Mouse (Mus musculus) stomach, embryonic 16.5 days (tissue): ENCODE measurements around the gene Majin. TPM values are rescaled to one million over a fixed set of nuclear protein-coding genes. Genes with fewer than 3 reads are reported as not detected.
A peak's percentile ranks its signal among the peaks of the same experiment; 100 is the strongest.

Source experiments
- ATAC-seq: fragments of 200-750 bp; cut with Nextera tagmentation; 2 replicates; pipeline ENCODE4 v1.8.0; 2017; ENCODE audit warnings: moderate number of reproducible peaks, moderate TSS enrichment; ENCODE audit not compliant: insufficient read depth, low FRiP score
- H3K27ac ChIP-seq: fragments of 300-500 bp; sonication (generic); 2 replicates; pipeline ENCODE4 v1.5.1; 2014; ENCODE audit warnings: low read length
- H3K27me3 ChIP-seq: fragments of 300-500 bp; sonication (generic); 2 replicates; pipeline ENCODE4 v1.6.1; 2014; ENCODE audit warnings: low read length, control low read depth, mixed read lengths; ENCODE audit not compliant: control insufficient read depth, insufficient read depth
- H3K36me3 ChIP-seq: fragments of 300-500 bp; sonication (generic); 2 replicates; pipeline ENCODE4 v1.6.1; 2014; ENCODE audit warnings: low read length; ENCODE audit not compliant: control insufficient read depth, insufficient read depth
- H3K4me1 ChIP-seq: fragments of 300-500 bp; sonication (generic); 2 replicates; pipeline ENCODE4 v1.6.1; 2014; ENCODE audit warnings: low read length, control low read depth, mixed read lengths; ENCODE audit not compliant: control insufficient read depth, insufficient read depth
- H3K4me2 ChIP-seq: fragments of 300-500 bp; sonication (generic); 2 replicates; pipeline ENCODE4 v1.6.1; 2014; ENCODE audit warnings: low read depth, low read length, mixed read lengths
- H3K4me3 ChIP-seq: fragments of 300-500 bp; sonication (generic); replicated peaks from 2 replicates; pipeline ENCODE4 v1.5.1; 2014; ENCODE audit warnings: mild to moderate bottlenecking, low read length
- H3K9ac ChIP-seq: fragments of 300-500 bp; sonication (generic); 2 replicates; pipeline ENCODE4 v1.6.1; 2014; ENCODE audit warnings: low read length
- H3K9me3 ChIP-seq: fragments of 300-500 bp; sonication (generic); replicated peaks from 2 replicates; pipeline ENCODE4 v1.6.1; 2016; ENCODE audit warnings: low read length, control low read depth; ENCODE audit not compliant: control insufficient read depth
- WGBS: fragments of 180-500 bp; shearing (Covaris S2); extraction: QIAGEN DNeasy Blood & Tissue Kit; methylation state at CpG from one replicate; pipeline ENCODE4 v1.1.7; 2014; 5-methylcytosine and 5-hydroxymethylcytosine counted together
- polyA plus RNA-seq: library from polyadenylated mRNA; unstranded; fragments of >200 nt; fragmentation: Nextera tagmentation; extraction: Ambion mirVana; gene quantifications from 2 replicates; pipeline ENCODE4 v1.2.1, GENCODE M21; 2015

Majin gene
- polyA plus RNA-seq: not detected in 2 replicates

GRCm38 (mm10) chr19:6184131-6184530 is at the start of gene Majin:
Gene Majin (plus strand): TSS chr19:6184388.
- H3K4me2 ChIP-seq: no peak within 1 kb of the TSS
- 81% methylated on average over 23 of the region's 23 CpGs for WGBS
- ATAC-seq: no peak
- H3K36me3 ChIP-seq: no peaks in the 10 kb centered on the region
- H3K9me3 ChIP-seq: no peaks in the 10 kb centered on the region
- H3K27me3 ChIP-seq: no peaks in the 10 kb centered on the region
- no peak within 1 kb of the TSS for H3K9ac ChIP-seq
- H3K4me3 ChIP-seq: no peak within 1 kb of the TSS
- H3K27ac ChIP-seq: no peak within 1 kb of the TSS
- H3K4me1 ChIP-seq: no peaks in the 10 kb centered on the region

- 84% methylated on average over 3 of the region's 3 CpGs for WGBS
- no peak for ATAC-seq
Observed at GRCm38 (mm10) chr19:6136397-6136796, 47.8 kb upstream of the Majin start.

GRCm38 (mm10) chr19:6139701-6140100 is 44.5 kb upstream of the Majin start:
- Histone ChIP-seq H3K9me3 (0 out of 2 replicates have a peak, but pooled peaks cover 4% of the 10 kb centered on the region), H3K36me3 (peaks cover 8% of the 10 kb centered on the region; the same call in 1 of the 2 replicates), H3K27me3 (no peaks in the 10 kb centered on the region), H3K4me3 (peak overlapping the region; percentile 71), H3K4me1 (peaks cover 12% of the 10 kb centered on the region), H3K9ac (peak overlapping the region; percentile 86; the same call in 1 of the 2 replicates), H3K4me2 (peak overlapping the region; percentile 70), H3K27ac (no peak overlapping the region)
- WGBS: 90% methylated on average over 6 of the region's 6 CpGs
- no peak for ATAC-seq

More at GRCm38 (mm10) chr19:6136397-6136796, 47.8 kb upstream of the Majin start:
- Histone ChIP-seq H3K4me2 (no peak overlapping the region), H3K4me1 (peaks cover 7% of the 10 kb centered on the region), H3K27me3 (no peaks in the 10 kb centered on the region), H3K27ac (no peak overlapping the region), H3K9me3 (no peaks in the 10 kb centered on the region), H3K9ac (0 out of 2 replicates have a peak overlapping the region, but pooled peaks have one; percentile 43), H3K4me3 (no peak overlapping the region), H3K36me3 (peaks cover 11% of the 10 kb centered on the region; the same call in 1 of the 2 replicates)

- H3K4me3 ChIP-seq: peak overlapping the region; percentile 71
- peaks cover 7% of the 10 kb centered on the region; the same call in 1 of the 2 replicates for H3K36me3 ChIP-seq
- no peaks in the 10 kb centered on the region for H3K27me3 ChIP-seq
- 3% methylated on average over 16 of the region's 16 CpGs for whole genome bisulfite sequencing
- H3K4me1 ChIP-seq: peaks cover 12% of the 10 kb centered on the region
- peak overlapping the region; percentile 94 for H3K27ac ChIP-seq
- H3K4me2 ChIP-seq: peak overlapping the region; percentile 70
- 0 out of 2 replicates have a peak, but pooled peaks cover 4% of the 10 kb centered on the region for H3K9me3 ChIP-seq
- H3K9ac ChIP-seq: peak overlapping the region; percentile 86
- no peak; the same call in 1 of the 2 replicates for ATAC-seq
Observed at GRCm38 (mm10) chr19:6140374-6140677, 43.9 kb upstream of the Majin start.

GRCm38 (mm10) chr19:6140678-6141393 is 43.4 kb upstream of the Majin start, which contains the start of gene Batf2:
Gene Batf2 (plus strand): TSS chr19:6140983.
- Histone ChIP-seq H3K27ac (peak within 1 kb of the TSS; percentile 94), H3K9ac (peak within 1 kb of the TSS; percentile 86), H3K27me3 (no peaks in the 10 kb centered on the region), H3K36me3 (peaks cover 7% of the 10 kb centered on the region; the same call in 1 of the 2 replicates), H3K9me3 (0 out of 2 replicates have a peak, but pooled peaks cover 4% of the 10 kb centered on the region), H3K4me3 (peak within 1 kb of the TSS; percentile 71), H3K4me2 (peak within 1 kb of the TSS; percentile 70), H3K4me1 (peaks cover 12% of the 10 kb centered on the region)
- under 1% methylated on average over 62 of the region's 68 CpGs for WGBS
- ATAC-seq: peak; percentile 95

GRCm38 (mm10) chr19:6141394-6141749 is 42.8 kb upstream of the Majin start, which contains the start of gene Arl2:
Gene Arl2 (minus strand): TSS chr19:6141548.
- WGBS: under 1% methylated on average over 15 of the region's 15 CpGs
- Histone ChIP-seq H3K27ac (peak within 1 kb of the TSS; percentile 94), H3K27me3 (no peaks in the 10 kb centered on the region), H3K4me2 (peak within 1 kb of the TSS; percentile 70), H3K4me1 (peaks cover 12% of the 10 kb centered on the region), H3K36me3 (peaks cover 6% of the 10 kb centered on the region; the same call in 1 of the 2 replicates), H3K4me3 (peak within 1 kb of the TSS; percentile 71), H3K9ac (peak within 1 kb of the TSS; percentile 86), H3K9me3 (0 out of 2 replicates have a peak, but pooled peaks cover 4% of the 10 kb centered on the region)
- ATAC-seq: peak; percentile 66

GRCm38 (mm10) chr19:6144842-6145241 is 39.3 kb upstream of the Majin start:
- WGBS: 75% methylated on average over 5 of the region's 5 CpGs
- H3K4me3 ChIP-seq: no peak overlapping the region
- no peak overlapping the region for H3K4me2 ChIP-seq
- H3K9ac ChIP-seq: no peak overlapping the region
- H3K36me3 ChIP-seq: no peaks in the 10 kb centered on the region
- no peak overlapping the region for H3K27ac ChIP-seq
- ATAC-seq: no peak
- H3K27me3 ChIP-seq: no peaks in the 10 kb centered on the region
- H3K9me3 ChIP-seq: 0 out of 2 replicates have a peak, but pooled peaks cover 4% of the 10 kb centered on the region
- peaks cover 10% of the 10 kb centered on the region for H3K4me1 ChIP-seq

GRCm38 (mm10) chr19:6155174-6155573 is 29.0 kb upstream of the Majin start:
- no peaks in the 10 kb centered on the region for H3K36me3 ChIP-seq
- 81% methylated on average over 9 of the region's 9 CpGs for WGBS
- H3K4me2 ChIP-seq: no peak overlapping the region
- no peak overlapping the region for H3K9ac ChIP-seq
- no peaks in the 10 kb centered on the region for H3K9me3 ChIP-seq
- no peaks in the 10 kb centered on the region for H3K4me1 ChIP-seq
- H3K27ac ChIP-seq: no peak overlapping the region
- H3K27me3 ChIP-seq: no peaks in the 10 kb centered on the region
- no peak overlapping the region for H3K4me3 ChIP-seq
- no peak for ATAC-seq

GRCm38 (mm10) chr19:6156372-6156771 is 27.8 kb upstream of the Majin start:
- no peaks in the 10 kb centered on the region for H3K36me3 ChIP-seq
- H3K27ac ChIP-seq: no peak overlapping the region
- no peak overlapping the region for H3K4me3 ChIP-seq
- no peak overlapping the region for H3K4me2 ChIP-seq
- no peaks in the 10 kb centered on the region for H3K4me1 ChIP-seq
- H3K9me3 ChIP-seq: no peaks in the 10 kb centered on the region
- no peak overlapping the region for H3K9ac ChIP-seq
- WGBS: 61% methylated on average over 8 of the region's 8 CpGs
- H3K27me3 ChIP-seq: no peaks in the 10 kb centered on the region
- ATAC-seq: no peak
